Mouse (Mus musculus): ENCODE data around the gene Gm11127. TPM values are rescaled to one million over a fixed set of nuclear protein-coding genes. Genes with fewer than 3 reads are reported as not detected.
"Not testable (repeated sequence)": the region's sequence is repeated elsewhere in the genome, so short reads cannot be mapped to it uniquely, and the experiment has no call there.

The Gm11127 gene
- polyA plus RNA-seq, 1 experiment from 2014 or later = not detected

DNA sequence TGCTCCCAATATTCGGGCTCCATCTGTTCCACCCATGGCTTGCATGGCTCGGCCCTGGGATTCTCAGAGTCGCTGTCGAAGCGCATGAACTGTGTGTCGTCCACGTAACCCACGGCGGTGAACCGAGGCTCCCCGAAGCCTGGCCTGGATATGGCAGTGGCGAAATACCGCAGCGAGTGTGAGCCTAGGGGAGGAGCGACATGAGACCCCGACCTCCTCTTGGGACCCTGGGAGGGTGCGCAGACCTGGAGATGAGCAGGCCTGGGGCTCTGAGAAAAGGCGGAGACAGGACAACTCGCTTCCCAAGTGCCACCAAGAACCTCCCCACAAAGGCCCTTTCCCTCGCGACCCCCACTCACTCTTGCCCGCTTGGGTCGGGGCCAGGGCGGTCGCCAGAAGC, 244 bp downstream of the Gm11127 start:
- H3K4me2 ChIP-seq (replicated peaks); H3K27ac ChIP-seq (replicated peaks); H3K9ac ChIP-seq (replicated peaks); H3K4me1 ChIP-seq; H3K27me3 ChIP-seq; H3K36me3 ChIP-seq; H3K9me3 ChIP-seq; H3K4me3 ChIP-seq; ATAC-seq (replicated peaks): not testable (repeated sequence)
- WGBS = 91% methylated on average over 25 of the region's 25 CpGs

DNA sequence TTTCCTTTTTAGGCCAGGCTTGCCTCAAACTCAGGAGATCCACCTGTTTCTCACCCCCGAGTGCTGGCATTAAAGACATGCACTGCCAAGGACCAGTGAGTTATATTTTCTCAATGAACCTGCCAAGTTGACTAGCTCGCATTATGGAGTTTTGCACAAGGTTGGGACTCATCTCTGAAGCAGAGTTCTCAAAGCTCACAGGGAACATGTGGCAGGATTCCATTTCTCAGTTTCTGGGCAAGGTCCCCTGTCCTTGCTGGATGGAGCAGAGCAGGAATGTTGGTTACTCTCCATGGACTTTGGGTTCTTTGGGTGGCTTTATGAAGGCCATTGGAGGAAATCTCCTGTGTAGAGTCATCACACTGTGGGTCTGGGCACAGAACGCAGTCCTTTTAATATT, 14.9 kb downstream of the Gm11127 start:
- 83% methylated on average over 3 of the region's 3 CpGs for WGBS
- H3K4me2 ChIP-seq (replicated peaks) = peak overlapping the region; percentile 73

DNA sequence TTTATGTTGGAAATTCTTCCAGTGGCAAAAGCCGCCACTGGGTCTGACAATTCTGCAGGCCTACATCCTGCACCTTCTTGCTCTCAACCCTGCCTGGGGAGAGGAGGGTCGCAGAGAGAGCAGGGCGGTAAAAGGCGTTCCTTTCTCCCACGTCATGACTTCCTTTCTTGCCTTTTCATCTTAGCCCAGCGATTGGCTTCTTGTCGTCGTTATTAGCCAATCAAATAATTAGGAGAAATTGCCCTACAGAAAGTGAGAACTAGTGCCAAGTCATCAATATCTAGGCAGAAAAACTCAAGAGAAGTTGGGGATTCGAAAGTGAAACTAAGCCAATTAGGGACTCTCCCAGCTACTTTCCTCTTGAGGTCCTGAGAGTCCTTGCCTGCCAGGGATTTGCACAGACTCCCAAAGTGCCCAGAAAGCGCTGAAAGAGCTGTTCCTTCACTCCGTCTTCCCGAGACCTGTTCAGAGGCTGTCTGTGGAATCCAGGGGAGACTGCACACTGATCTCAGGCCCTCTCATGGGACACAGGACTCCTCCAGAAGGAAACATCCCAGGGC, 15.5 kb downstream of the Gm11127 start, which contains the start of the genes H2-T22 and Gm6034:
Gene H2-T22 (minus strand): TSS at position 138 of the 560 bp plus-strand sequence.
Gene Gm6034 (plus strand): TSS at position 352 of the 560 bp plus-strand sequence.
- H3K27me3 ChIP-seq; H3K4me1 ChIP-seq; H3K9me3 ChIP-seq; H3K36me3 ChIP-seq; H3K27ac ChIP-seq (replicated peaks): not testable (repeated sequence)
- peak; percentile 93 for ATAC-seq (replicated peaks)
- Histone ChIP-seq H3K4me3 (peak within 1 kb of the TSS; percentile 41), H3K4me2 (replicated peaks) (peak within 1 kb of the TSS; percentile 73), H3K9ac (replicated peaks) (peak within 1 kb of the TSS; percentile 48)
- WGBS = under 1% methylated on average over 12 of the region's 12 CpGs

More for the DNA sequence above, 14.9 kb downstream of the Gm11127 start:
- Histone ChIP-seq H3K27me3 (no peaks in the 10 kb centered on the region; the same call in 1 of the 2 replicates), H3K27ac (replicated peaks) (no peak overlapping the region), H3K4me3 (peak overlapping the region; percentile 41; the same call in 1 of the 2 replicates), H3K9me3 (no peaks in the 10 kb centered on the region), H3K9ac (replicated peaks) (no peak overlapping the region), H3K4me1 (peaks cover 8% of the 10 kb centered on the region), H3K36me3 (no peaks in the 10 kb centered on the region)
- no peak for ATAC-seq (replicated peaks)

DNA sequence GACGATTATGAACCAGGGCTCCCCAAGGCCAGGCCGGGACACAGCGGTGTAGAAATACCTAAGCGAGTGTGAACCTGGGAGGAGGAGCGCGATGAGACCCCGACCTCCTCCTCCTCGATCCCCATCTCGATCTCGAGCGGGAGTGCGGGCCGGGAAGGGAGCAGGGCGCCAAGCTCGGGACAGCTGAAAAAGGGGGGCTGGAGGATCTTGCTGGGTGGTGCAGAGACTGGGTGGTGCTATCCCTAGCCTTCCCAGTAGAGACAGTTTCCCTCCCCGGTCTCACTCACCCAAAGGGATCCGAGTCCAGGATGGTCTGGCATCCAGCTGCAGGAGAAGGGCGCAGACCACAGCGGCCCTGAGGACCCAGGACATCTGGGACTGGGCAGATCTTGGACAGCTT, 16.1 kb downstream of the Gm11127 start:
- not testable (repeated sequence) for H3K9me3 ChIP-seq; H3K4me1 ChIP-seq; H3K27ac ChIP-seq (replicated peaks); H3K27me3 ChIP-seq; H3K36me3 ChIP-seq
- H3K4me3 ChIP-seq = peak overlapping the region; percentile 41
- peak overlapping the region; percentile 73 for H3K4me2 ChIP-seq (replicated peaks)
- H3K9ac ChIP-seq (replicated peaks) = peak overlapping the region; percentile 48
- WGBS = under 1% methylated on average over 19 of the region's 19 CpGs
- peak; percentile 64 for ATAC-seq (replicated peaks)

DNA sequence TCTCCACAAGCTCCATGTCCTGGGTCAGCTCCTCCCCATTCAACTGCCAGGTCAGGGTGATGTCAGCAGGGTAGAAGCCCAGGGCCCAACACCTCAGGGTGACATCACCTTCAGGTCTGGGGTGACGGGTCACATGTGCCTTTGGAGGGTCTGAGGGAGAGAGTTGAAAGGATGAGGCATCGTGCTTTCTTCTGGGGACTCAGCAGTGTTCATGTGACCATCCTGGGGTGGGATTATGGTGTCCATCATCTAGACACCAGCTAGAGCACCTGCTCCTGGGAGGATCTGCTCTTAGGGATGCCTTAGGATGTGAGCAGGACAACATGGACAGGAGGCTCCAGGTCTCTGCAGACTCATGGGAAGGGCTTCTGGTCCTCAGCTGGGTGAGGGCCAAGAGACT, 17.6 kb downstream of the Gm11127 start:
- not testable (repeated sequence) for H3K4me3 ChIP-seq; ATAC-seq (replicated peaks); H3K4me2 ChIP-seq (replicated peaks); H3K36me3 ChIP-seq; H3K9me3 ChIP-seq; H3K27me3 ChIP-seq; H3K4me1 ChIP-seq; H3K27ac ChIP-seq (replicated peaks); H3K9ac ChIP-seq (replicated peaks)
- 91% methylated on average over 2 of the region's 2 CpGs for WGBS

DNA sequence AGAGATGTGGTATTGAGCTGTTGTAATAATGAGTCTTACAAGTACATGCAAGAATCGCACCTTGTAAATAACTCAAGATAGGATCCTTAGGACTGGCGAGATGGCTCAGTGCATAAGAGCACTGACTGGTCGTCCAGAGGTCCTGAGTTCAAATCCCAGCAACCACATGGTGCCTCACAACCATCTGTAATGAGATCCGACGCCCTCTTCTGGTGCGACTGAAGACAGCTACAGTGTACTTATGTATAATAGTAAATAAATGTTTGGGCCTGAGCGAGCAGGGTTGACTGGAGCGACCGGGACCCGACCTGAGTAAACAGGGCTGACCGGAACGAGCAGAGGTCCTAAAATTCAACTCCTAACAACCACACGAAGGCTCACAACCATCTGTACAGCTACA, 22.0 kb downstream of the Gm11127 start:
- H3K27ac ChIP-seq (replicated peaks); H3K4me3 ChIP-seq; H3K4me2 ChIP-seq (replicated peaks); H3K9ac ChIP-seq (replicated peaks); H3K27me3 ChIP-seq; H3K36me3 ChIP-seq; H3K9me3 ChIP-seq; ATAC-seq (replicated peaks): not testable (repeated sequence)
- 0 out of 2 replicates have a peak, but pooled peaks cover 13% of the 10 kb centered on the region for H3K4me1 ChIP-seq
- WGBS = 93% methylated on average over 13 of the region's 13 CpGs

DNA sequence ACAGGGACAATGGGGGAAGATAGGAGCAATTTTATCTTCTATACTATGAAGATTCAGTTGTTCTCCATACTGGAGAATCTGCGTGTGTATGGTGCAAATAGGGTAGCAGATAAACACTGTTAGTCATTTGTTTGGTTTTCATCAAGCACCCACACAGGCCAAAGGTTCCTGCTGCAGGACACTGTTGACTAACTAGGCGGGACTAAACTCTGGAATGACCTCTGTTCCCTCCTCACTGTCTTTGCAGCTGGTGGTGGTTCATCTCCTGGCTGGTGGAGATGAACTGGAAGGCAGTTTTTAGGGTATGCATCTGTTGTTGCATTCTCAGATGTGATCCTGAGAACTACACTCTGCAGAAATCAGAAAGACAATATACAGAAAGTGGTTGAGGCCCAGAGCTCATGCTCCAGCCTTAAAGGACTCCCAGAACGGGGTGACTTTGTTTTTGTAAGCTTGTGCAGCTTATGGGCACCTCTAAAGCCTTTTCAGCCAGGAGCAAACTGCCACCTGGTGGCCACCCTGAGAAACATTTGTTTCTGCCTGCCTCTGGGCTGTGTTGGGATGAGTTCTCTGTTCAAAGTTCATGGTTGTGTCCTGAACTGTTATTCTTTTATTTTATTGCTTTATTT, 23.0 kb downstream of the Gm11127 start:
- not testable (repeated sequence) for H3K9me3 ChIP-seq; H3K27me3 ChIP-seq; H3K4me3 ChIP-seq; H3K27ac ChIP-seq (replicated peaks); ATAC-seq (replicated peaks); H3K36me3 ChIP-seq; H3K9ac ChIP-seq (replicated peaks); H3K4me2 ChIP-seq (replicated peaks)
- 0 out of 2 replicates have a peak, but pooled peaks cover 13% of the 10 kb centered on the region for H3K4me1 ChIP-seq
- WGBS = 36% methylated on average over 3 of the region's 3 CpGs

DNA sequence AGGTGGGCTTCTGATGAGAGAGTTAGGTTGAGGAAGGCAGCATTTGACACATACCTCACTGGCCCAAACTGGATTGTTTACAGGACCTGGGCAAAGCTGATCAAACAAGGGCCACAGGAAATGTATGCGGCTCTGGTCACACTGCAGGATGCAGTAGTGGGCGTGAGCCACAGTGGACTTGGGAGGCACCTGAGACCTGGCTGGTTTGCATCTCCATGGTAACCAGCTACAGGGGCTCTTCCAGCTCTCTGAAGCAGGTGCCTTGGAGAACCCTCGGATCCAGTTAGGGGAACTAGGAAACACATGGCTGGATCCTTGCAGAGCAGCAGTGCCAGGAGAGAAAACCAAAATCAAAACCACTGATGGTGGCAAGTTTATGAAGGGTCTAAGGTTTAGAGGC, 23.6 kb downstream of the Gm11127 start:
- H3K4me1 ChIP-seq = 0 out of 2 replicates have a peak, but pooled peaks cover 13% of the 10 kb centered on the region
- H3K4me3 ChIP-seq; H3K9ac ChIP-seq (replicated peaks); H3K27ac ChIP-seq (replicated peaks); H3K27me3 ChIP-seq; H3K9me3 ChIP-seq; ATAC-seq (replicated peaks); H3K36me3 ChIP-seq; H3K4me2 ChIP-seq (replicated peaks): not testable (repeated sequence)
- 62% methylated on average over 3 of the region's 3 CpGs for WGBS

DNA sequence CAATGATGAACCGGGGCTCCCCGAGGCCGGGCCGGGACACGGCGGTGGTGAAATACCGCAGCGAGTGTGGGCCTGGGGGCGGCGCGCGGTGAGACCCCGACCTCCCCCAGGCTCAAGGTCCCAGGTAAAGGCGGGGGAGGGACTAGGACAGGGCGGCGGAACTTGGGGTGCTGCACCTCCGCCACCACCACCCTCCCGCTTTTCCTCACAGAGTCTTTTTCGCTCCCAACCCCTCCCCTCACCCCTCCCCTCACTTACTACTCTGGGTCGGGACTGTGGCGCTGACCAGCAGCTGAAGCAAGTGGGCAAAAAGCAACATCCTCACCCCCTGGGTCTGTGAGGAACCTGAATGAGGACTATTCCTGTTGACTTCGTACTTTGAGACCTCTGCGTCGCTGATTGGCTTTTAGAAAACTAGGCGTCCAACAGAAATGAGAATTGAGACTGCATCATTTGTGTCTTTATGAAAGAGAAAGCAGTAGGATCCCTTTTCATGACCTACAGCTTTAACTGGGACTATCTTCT, 25.8 kb downstream of the Gm11127 start, which contains the start of gene H2-T23:
Gene H2-T23 (minus strand): TSS at position 505 of the 525 bp plus-strand sequence.
- peak within 1 kb of the TSS; percentile 47 for H3K9ac ChIP-seq (replicated peaks)
- not testable (repeated sequence) for H3K27me3 ChIP-seq; H3K36me3 ChIP-seq; H3K27ac ChIP-seq (replicated peaks); H3K9me3 ChIP-seq
- under 1% methylated on average over 25 of the region's 25 CpGs for WGBS
- H3K4me1 ChIP-seq = 0 out of 2 replicates have a peak, but pooled peaks cover 13% of the 10 kb centered on the region
- peak; percentile 36 for ATAC-seq (replicated peaks)
- peak within 1 kb of the TSS; percentile 93 for H3K4me2 ChIP-seq (replicated peaks)
- H3K4me3 ChIP-seq = peak within 1 kb of the TSS; percentile 49

DNA sequence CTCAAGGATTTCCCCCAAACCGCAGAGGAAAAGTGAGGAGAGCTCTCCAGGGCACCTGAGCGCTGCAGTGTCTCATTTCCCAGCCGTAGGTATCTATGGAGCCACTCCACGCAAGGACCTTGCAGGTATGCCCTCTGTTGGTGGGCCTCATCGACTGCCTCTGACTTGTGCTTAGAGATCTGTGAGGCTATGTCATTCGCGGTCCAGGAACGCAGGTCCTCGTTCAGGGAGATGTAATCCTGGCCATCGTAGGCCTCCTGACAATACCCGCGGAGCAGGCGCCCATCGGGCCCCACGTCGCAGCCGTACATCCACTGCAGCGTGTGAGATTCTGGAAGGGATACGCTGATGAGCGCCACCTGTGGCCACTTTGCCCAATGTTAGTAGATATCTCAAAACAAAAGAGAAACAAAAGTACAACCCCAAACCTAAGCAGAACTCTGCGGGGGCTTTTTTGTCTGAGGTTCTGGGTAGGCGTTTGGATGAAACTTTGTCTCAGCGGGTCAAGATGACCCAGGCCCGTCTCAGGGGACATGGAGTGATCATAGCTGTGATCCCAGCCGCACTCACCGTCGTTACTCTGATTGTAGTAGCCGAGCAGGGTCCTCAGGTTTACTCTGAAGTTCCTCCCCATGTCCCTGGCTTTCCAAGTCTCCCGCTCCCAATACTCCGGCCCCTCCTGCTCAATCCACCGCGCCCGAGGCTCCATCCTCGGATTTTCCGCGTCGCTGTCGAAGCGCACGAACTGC, 26.4 kb downstream of the Gm11127 start:
- under 1% methylated on average over 40 of the region's 40 CpGs for WGBS
- H3K36me3 ChIP-seq; H3K27me3 ChIP-seq; H3K9me3 ChIP-seq; H3K27ac ChIP-seq (replicated peaks): not testable (repeated sequence)
- H3K4me3 ChIP-seq = peak overlapping the region; percentile 49
- peak overlapping the region; percentile 93 for H3K4me2 ChIP-seq (replicated peaks)
- peak; percentile 75 for ATAC-seq (replicated peaks)
- H3K9ac ChIP-seq (replicated peaks) = peak overlapping the region; percentile 47
- 0 out of 2 replicates have a peak, but pooled peaks cover 13% of the 10 kb centered on the region for H3K4me1 ChIP-seq

DNA sequence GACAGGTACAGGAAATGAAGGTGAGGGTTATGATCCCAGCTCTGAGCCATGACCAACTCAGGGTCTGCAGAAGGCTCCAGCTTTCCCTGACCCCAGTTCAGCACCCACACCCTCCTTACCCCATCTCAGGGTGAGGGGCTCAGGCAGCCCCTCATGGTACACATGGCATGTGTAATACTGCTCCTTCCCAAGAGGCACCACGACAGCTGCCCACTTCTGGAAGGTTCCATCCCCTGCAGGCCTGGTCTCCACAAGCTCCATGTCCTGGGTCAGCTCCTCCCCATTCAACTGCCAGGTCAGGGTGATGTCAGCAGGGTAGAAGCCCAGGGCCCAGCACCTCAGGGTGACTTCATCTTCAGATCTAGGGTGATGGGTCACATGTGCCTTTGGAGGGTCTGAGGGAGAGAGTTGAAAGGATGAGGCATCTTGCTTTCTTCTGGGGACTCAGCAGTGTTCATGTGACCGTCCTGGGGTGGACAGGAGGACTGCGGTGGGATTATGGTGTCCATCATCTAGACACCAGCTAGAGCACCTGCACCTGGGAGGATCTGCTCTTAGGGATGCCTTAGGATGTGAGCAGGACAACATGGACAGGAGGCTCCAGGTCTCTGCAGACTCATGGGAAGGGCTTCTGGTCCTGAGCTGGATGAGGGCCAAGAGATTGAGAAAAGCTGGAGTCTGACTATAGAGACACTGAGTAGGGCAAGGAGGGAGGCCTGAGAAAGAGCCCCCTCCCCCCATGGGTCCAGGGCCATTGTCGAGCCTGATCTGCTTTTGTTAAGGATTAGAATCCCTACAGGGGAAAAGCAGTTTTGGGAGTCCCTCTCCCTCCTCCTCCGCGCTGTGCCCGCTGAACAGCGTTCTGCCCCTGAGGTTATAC, 27.2 kb downstream of the Gm11127 start:
- ATAC-seq (replicated peaks) = peak; percentile 15; the same call in 1 of the 2 replicates
- 43% methylated on average over 8 of the region's 8 CpGs for WGBS
- not testable (repeated sequence) for H3K27ac ChIP-seq (replicated peaks); H3K36me3 ChIP-seq; H3K27me3 ChIP-seq; H3K9me3 ChIP-seq
- H3K9ac ChIP-seq (replicated peaks) = 0 out of 2 replicates have a peak overlapping the region, but pooled peaks have one; percentile 4
- H3K4me3 ChIP-seq = peak overlapping the region; percentile 49
- H3K4me1 ChIP-seq = 0 out of 2 replicates have a peak, but pooled peaks cover 13% of the 10 kb centered on the region
- peak overlapping the region; percentile 93 for H3K4me2 ChIP-seq (replicated peaks)
